Mouse (Mus musculus) CD4-positive, CD25-positive, alpha-beta regulatory T cell (primary cell): Measurements from ENCODE around the gene Cyp2b10. TPM values are rescaled to one million over a fixed set of nuclear protein-coding genes. Genes with fewer than 3 reads are reported as not detected.

Source experiments
- polyA plus RNA-seq: library from polyadenylated mRNA; unstranded; fragments of 100-300 nt; shearing (Covaris generic); gene quantifications from one replicate; pipeline ENCODE4 v1.2.1, GENCODE M21; 2017

Gene Cyp2b10
- not detected for polyA plus RNA-seq

GRCm38 (mm10) chr7:25897411-25897810 is at the start of gene Cyp2b10:
Gene Cyp2b10, plus strand, starts transcription at chr7:25897620.

Other genes starting within 250 kb of the Cyp2b10 start
- gene Bckdha, start 238.6 kb upstream of the Cyp2b10 start, polyA plus RNA-seq, result 48.4 TPM
- 127 TPM for gene Exosc5, start 238.5 kb upstream of the Cyp2b10 start, polyA plus RNA-seq
- gene Tmem91, start 222.5 kb upstream of the Cyp2b10 start, polyA plus RNA-seq, result 3.0 TPM
- 39.9 TPM for gene B9d2, start 216.8 kb upstream of the Cyp2b10 start, polyA plus RNA-seq
- 150 TPM for gene Tgfb1, start 210.6 kb upstream of the Cyp2b10 start, polyA plus RNA-seq
- 72.4 TPM for gene Ccdc97, start 178.5 kb upstream of the Cyp2b10 start, polyA plus RNA-seq
- 122 TPM for gene Hnrnpul1, start 142.9 kb upstream of the Cyp2b10 start, polyA plus RNA-seq
- 21.1 TPM for gene Axl, start 108.9 kb upstream of the Cyp2b10 start, polyA plus RNA-seq
- 2.6 TPM for gene Cyp2s1, start 80.7 kb upstream of the Cyp2b10 start, polyA plus RNA-seq
- not detected for gene Cyp2b13, start 163.9 kb downstream of the Cyp2b10 start, polyA plus RNA-seq